Mouse (Mus musculus): Measurements from ENCODE around the gene Mapkapk2.
"Not testable (repeated sequence)": the region's sequence is repeated elsewhere in the genome, so short reads cannot be mapped to it uniquely, and the experiment has no call there.

Mapkapk2 gene

DNA sequence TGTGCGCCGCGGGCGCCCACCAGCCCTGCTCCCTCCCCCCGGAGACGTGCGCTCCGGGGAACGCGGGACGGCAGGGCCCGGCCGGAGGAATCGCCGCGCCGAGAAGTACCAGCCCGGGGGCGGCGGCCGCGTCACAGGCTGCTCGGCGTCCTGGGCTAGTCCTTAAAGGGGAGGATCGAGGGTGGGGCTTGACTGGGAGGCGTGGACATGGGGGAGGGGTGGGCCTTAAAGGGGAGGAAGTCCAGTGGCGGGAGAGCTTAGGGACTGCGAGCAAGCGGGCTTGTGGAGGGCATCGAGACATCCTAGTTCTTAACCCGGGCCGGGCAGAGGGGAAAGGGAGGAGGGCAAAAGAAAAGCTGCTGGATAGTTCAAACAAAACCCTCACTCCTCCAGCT lies at the start of gene Mapkapk2:
TSS of gene Mapkapk2 (minus strand) at position 127 of the 395 bp plus-strand sequence.
- DNase-seq (ENCODE audit: low spot score in 2 of 2), result peak in 1 of 2 experiments; percentile 84

DNA sequence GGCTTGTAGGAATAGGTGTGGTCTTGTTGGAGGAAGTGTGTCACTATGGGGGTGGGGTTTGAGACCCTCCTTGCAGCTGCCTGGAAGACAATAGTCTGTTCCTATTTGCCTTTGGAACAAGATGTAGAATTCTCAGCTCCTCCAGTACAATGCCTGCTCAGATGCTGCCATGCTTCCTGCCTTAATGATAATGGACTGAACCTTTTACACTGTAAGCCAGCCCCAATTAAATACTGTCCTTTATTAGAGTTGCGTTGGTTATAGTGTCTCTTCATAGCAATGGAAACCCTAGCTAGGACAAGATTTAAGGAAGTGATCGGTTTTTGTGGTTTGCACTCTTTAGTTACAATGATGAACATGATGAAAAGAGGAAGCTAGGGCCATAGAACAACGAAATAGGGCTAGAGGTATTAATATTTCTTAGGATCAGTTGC lies 48.6 kb upstream of the Mapkapk2 start:
- no peak for DNase-seq (ENCODE audit: low spot score in 2 of 2)

DNA sequence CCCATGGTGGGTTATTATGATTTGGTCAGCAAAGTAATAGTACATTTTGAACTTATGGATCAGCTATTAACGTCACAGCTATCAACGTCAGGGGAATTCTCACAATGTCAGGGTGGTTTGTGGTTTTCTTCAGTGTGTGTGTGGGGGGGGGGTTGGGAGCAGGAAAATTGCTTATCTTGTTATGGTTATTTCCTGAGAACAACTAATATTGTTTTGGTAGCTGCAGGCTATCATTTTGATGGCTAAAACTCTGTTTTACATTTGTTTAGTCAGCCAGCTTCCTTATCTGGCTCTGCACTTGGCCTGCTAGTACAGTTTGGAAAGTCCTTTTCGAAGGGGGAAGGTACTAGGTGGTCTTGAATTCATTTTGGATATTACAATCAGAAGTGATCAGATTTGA lies 47.6 kb upstream of the Mapkapk2 start:
- not testable (repeated sequence) for DNase-seq (ENCODE audit: low spot score in 2 of 2)

DNA sequence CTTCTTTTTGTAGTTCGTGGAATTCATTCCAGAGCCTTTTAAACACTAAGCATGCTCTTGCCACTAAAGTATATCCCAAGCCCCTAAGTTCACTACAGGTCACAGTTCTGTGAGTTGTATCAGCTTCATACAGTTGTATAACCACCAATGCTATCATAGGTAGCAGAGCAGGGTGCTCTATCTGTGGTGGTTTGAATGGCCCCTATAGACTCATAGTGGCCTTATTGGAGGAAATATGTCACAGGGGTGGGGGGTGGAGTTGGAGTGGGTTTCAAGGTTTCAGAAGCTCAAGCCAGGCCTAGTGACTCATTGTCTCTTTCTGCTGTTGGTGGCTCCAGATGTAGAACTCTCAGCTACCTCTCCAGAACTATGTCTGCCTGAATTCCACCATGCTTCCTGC lies 44.8 kb upstream of the Mapkapk2 start:
- DNase-seq (ENCODE audit: low spot score in 2 of 2), result no peak

DNA sequence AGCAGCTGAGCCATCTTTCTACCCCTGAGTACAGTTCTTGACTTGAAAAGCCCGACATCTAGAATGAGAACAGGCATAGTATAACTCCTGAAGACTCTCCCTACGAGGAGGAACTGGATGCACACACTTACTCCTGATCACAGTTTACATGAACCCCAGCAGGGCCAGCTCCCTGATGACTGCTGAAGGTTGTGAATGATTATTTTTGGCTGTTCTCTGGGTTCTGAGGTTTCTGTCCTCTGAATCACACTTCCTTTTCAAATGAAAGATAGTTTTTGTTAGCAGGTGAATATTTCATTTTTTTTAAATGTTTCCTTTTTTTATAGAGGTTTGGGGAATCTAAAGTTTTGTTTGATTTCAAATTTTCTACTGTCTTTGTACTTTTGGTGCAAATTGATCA lies 43.8 kb upstream of the Mapkapk2 start:
- no peak for DNase-seq (ENCODE audit: low spot score in 2 of 2)

DNA sequence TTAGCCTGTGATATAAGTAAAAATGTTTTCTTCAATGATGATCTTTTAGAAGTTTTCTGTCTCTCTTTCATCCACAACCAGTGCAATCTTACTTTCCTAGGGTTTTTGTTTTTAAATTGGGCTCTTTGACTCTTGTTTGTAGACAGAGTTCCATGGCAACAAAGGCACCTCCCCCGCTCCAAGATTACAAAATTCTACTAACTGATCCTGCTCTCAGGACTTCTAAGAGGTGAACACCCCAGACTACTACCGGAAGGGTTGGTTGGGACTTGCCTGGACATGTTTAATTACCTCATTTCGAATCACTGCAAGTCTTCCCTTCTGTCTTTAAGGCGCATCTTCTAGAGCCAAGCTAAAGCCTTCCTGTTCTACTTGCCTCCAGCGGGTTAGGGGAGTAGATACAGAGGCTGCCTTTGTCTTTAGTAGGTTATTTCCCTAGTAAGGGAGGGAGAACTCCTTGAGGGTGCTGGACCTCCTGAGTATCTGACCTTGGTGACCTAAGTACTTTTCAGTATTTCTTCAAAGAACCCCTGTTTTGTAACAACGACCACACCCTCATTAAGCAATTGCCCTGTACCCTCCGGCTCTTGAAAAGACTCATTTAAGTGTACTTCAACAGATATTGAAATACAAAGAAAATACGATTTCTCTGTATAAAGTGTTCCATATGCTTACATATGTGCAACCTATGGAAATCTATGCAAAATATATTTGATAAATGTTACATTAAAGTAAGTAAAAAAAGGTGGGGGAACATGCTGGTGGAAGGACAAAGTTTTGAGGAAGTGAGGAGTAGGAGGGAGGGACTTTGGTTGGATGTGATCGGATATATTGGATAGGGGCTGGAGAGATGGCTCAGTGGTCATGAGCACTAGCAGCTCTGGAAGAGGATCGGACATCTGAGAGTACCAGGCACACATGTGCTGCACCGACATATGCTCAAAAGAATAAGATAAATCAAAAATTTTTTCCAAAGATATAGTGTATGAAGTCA lies 41.8 kb upstream of the Mapkapk2 start:
- DNase-seq (ENCODE audit: low spot score in 2 of 2), result no peak

DNA sequence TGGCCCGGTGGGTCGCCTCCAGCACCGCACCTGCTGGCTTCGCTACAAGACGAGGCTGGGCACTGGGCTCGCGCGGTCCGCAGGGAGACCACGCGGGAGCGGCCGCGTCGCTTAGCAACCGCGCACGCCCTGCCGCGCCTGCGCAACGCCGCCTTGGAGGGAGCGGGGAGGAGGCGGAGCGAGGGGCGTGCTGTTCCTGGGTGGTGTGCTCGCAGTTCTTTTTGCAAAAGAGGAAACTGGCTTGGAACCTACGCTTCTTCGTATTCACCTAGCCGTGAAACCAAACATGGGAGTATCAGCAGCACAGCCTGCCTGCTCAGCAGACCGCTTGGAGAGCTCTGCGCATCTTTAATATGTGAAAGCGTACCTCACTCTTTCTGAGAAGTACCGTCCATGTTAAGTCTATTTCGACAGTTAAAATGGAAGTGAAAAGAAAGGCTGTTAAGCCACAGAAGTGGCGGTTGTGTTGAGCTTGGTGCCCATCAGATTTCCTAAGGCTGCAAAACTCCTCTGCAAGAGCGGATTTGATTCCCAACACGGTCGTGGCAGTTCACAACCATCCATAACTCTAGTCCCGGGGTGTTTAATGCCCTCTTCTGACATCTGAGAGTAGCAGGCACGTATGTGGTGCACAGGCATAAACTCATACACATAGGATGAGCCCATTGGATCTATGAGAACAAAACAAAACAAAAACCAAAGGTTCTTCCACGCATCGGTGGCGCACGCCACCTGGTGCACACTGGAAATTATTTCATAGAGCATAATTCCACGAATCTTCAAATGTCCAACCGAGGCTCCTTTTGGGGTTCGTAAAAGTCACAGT lies 40.8 kb upstream of the Mapkapk2 start, which contains the start of gene Dyrk3:
TSS of gene Dyrk3 (minus strand) at position 150 of the 826 bp plus-strand sequence.
- DNase-seq (ENCODE audit: low spot score in 2 of 2), result peak; percentile 69 to 86

DNA sequence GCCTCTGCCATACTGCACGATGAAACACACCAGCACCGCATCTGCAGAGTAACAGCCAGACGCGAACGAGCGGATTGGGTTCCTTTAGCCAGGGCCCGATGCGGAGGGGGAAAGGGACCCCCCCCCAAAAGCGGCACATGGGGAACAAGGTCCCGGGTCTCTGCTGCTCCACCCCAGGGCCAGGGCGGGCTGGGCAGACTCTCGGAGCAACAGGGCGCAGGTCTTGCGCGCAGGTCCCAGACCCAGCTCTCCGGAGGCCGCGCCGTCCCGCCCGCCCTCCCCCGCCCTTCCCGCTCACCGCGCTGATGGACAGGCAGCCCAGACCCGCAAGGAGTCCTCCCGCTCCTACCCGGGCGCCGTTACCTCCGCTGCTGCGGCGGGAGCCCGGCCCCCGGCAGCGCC lies 40.1 kb upstream of the Mapkapk2 start:
- DNase-seq (ENCODE audit: low spot score in 2 of 2), result no peak

DNA sequence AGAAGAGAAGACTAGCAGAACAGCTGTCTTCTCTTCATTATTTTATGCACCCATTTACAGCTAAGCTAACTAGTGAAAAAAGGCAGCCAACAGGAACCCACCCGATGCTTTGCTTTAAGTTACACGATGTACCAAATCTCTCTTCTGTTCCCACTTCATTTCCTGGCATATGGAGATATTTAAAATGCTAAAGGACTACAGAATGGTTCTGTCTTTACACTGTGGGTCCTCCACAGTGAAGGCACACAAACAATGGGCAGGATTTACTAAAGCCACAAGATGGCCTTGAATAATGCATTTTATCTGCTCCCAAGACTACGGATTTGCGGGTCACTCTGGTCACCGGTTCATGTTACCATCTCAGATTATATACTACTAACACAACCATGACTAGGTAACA lies 39.5 kb upstream of the Mapkapk2 start:
- no peak for DNase-seq (ENCODE audit: low spot score in 2 of 2)

DNA sequence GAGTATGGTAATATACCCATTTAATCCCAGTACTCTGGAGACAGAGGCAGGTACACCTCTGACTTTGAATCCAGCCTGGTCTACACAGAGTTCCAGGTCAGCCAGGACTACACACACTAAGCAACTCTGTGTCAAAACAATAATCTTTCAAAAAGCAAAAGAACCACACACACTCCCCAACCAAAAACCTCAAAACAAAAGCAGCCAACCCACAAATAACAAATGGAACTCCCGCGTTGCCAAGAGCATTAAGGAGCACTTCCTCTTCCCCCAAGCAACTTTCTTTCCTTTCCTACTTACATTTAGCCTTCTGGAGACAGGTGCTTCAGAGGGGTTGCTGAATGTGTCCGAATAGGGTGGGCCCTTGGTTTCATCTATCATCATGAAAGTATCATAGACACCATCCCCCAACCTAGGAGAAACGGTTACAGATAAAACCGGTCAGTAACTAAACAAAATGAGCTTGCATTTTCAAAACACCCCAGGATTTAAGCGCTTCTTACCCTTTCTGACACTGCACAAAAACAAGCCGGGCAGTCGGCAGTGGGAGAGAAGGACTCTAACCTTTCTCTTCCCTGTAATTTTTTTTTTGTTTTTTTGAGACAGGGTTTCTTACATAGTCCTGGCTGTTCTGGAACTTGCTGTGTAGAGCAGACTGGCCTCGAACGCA lies 38.5 kb upstream of the Mapkapk2 start:
- DNase-seq (ENCODE audit: low spot score in 2 of 2), result no peak

DNA sequence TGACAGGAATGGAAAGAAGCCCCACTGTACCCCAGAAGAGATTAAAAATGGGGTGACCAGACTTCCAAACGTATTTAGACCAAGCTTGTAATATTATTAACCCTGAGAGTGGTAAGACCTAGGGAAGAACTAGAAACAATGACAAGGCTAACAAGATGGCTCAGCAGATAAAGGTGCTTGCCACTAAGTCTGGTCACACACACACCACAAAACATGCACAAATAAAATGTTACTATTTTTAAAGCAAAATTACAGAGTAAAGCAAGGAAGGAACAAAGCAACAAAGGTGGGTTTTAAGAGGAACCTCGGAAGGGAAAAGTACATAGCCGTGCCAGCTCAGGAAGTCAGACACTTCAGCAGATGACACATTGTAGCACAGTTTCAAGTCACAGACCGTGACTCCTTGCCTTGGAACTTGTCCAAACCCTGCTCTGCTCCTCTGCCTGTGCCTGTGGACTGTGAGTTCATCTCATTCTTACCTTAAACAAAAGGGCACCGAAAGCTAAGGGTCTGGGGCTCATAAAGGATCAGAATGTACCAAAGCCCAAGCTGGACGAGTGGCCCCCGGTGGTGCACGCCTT lies 37.4 kb upstream of the Mapkapk2 start:
- DNase-seq (ENCODE audit: low spot score in 2 of 2), result no peak

DNA sequence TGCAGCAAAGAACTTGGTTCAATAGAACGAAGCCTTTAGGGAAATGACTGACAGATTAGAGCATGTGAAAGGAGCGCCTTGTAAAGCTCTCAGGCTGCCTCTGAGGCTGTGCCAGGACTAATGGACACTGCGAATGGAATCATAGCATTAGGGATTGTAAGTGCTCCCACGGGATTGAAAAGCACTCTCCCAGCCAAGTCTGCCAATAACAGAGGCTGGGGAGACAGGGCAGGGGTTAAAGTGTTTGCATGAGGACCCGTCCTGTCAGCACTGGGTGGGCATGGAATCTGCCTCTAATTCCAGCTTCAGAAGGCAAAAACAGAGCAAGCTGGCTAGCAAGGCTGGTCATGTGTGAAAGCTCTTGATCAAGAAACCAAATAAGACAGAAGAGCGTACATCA lies 36.6 kb upstream of the Mapkapk2 start:
- no peak for DNase-seq (ENCODE audit: low spot score in 2 of 2)

DNA sequence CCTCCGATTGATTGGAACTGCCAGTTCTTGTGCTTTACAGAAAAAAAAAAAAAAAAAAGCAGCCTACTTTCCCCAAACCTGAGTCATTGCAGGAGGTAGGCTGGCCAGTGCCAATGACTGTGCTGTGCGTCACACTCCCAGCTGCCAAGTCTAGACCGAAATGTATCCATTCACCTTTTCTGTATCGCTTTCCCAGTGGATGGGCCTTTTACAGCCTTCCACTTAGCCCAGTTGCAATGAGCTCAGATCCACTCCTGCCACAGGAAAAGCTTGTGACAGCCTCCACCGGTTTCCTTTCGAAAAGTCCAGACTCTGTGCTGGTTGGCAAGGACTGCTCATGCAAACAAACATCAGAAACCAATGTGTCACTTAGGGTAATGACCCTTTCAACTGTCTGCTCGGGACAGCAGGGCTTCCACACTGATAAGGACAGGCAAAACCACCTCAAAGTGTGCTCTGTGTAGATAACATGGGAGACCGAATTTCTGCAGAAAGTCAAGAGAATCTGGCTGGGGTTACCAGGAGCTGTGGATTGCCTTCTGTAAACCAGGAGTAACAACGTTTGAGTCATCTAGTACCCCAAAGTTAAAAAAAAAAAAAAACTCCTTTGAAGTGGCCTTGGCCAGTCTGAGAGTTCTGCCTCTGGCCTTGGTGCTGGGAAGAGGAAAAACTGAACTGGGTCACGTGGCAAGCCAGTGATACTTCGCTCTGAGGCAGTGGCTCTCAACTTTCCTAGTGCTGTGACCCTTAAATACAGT lies 28.5 kb upstream of the Mapkapk2 start:
- peak in 1 of 2 experiments; percentile 67 for DNase-seq (ENCODE audit: low spot score in 2 of 2)

DNA sequence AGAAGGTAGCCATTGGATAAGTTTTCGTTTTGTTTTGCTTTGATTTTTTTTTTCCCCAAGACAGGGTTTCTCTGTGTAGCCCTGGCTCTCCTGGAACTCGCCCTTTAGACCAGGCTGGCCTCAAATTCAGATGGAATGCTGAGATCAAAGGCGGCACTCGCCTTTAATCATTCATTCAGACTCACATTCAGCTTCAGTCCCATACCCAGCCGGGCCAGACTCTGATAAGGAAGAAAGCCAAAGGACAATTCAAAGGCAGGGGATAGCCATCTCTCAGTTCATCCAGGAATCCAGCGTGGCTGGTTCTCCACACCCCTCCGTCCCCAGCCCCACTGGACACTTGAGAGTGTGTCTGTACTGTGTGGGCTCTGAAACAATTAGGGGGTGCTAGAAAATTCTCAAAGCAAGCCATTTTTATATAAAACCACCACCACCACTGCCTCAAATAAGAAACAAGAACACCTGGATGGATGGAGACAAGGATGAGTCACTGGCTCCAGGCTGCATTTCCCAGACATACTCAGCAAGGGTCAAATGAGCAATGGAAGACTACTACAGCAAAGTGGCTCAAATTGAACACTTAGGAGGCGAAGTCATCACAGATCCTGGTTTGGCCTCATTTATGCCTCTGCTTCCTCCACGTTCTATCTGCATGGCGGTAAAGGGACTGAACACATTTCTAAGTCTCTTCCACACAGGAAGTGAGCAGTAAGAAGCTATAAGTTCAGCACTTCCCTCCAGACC lies 26.1 kb upstream of the Mapkapk2 start:
- DNase-seq (ENCODE audit: low spot score in 2 of 2), result no peak

DNA sequence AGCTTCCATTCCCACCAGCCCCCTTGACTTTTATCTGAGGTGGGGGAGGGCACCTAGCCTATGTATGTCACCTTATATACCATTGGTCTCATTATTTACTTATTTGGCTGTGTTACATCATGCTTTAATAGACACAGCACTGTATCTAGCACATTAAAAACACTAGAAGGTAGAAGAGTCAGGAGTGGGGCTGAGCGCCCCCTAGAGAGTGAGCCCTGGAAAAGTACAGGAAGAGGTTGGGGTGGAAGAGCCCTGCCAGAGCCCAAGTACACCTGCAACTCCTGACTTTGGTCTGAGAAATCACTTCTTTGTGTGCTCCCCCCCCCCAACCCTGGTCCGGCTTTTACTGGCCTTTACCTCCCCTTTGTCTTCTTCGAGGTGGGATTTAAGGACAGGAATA lies 24.4 kb upstream of the Mapkapk2 start:
- no peak for DNase-seq (ENCODE audit: low spot score in 2 of 2)

DNA sequence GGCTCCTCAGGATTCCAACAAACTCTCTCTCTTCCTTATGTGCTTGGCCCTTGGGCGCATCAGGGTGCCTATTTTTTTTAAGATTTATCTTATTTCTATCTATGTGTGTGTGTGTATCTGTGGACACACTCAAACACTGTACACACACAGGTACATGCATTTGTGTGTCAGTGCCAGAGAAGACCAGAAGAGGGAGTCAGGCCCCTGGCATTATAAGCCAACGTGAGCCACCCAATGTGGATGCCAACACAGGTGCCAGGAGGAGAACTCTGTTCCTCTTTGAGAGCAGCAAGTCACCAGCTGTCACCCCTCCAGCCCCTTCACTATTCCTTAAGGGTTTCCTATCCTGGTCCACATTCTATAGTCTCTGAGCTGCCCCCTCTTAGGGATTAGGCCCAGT lies 21.4 kb upstream of the Mapkapk2 start:
- DNase-seq (ENCODE audit: low spot score in 2 of 2), result no peak

DNA sequence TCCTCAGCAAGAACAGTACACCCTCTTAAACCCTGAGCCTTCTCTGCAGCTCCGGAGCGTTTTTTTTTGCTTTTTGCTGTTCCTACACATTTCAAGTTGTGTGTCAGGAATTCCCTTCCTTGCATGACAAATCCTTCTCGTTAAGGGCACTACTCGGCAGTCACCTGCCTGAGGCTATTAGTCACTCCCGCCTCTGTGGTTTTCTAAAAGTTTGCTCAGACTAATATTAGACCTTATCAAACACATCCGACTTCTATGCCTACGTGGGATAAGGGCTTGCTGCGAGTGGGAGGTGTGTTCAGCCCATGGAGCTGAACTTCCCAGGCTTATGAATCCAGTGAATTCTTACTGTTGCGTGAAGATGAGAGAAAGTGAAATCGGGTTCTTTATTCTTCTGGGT lies 20.9 kb upstream of the Mapkapk2 start:
- DNase-seq (ENCODE audit: low spot score in 2 of 2), result peak in 1 of 2 experiments; percentile 39

DNA sequence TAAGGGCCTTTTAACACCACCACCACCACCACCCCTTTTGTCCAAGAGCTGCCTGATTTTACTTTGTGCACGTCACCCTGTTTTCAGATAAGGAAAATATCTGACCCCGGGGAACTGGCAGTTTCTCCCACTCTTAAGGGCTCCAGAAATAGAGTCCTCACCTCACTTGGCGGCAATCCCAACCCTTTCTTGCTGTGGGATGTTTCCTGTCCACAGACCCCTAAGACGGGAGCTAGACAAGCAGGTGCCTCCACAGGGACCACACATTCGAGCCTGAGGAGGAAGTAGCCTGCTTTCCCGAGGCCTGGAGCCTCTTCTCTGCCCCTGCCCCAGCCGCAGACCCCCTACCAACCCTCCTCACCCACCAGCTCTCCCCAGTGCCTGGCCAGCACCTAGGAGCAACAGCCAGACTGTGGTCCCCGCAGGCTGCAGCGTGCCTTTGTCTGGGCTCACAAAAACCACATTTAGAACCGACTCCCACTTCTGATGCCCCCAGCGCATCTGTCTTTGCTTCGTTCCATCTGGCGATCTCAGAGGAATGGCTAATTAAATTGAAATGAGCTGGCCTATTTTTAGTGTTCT lies 18.9 kb upstream of the Mapkapk2 start:
- peak in 1 of 2 experiments; percentile 87 for DNase-seq (ENCODE audit: low spot score in 2 of 2)

DNA sequence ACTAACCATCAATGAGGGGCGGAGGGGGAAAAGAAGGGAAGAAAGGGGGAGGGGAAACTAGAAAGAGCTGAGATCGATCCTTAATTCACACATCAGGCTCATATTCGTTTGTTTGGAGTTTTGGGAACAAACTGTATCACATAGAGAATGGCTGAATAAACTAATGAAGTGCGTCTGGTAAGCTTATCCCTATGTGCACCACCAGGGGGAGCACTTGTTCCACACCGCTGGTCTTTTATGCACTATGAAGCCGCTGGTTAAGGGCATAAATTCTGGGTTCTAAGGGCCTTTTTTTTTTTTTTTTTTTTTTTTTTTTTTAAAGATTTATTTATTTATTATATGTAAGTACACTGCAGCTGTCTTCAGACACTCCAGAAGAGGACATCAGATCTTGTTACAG lies 18.3 kb upstream of the Mapkapk2 start:
- peak in 1 of 2 experiments; percentile 66 for DNase-seq (ENCODE audit: low spot score in 2 of 2)

DNA sequence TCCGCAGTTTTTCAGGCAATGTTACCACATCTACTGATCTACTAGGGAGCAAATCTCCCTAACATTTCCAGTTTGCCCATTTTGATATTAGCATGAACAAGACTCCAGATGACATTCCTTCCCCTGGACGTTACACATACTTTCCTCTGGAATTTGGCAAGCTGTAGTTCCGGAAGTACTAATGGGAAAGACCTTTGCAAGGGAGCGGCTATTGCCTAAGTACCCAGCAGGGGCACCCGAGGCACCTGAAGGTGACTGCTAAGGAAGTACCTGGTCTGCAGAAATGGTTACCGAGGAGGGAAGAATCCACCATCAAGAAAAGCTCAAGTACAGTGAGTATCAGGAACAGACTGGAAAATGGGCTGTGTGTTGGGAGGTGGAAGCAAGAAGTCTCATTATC lies 14.9 kb upstream of the Mapkapk2 start:
- no peak for DNase-seq (ENCODE audit: low spot score in 2 of 2)
